Mouse (Mus musculus): ENCODE data around the gene Mybl2.
"Not testable (repeated sequence)": the region's sequence is repeated elsewhere in the genome, so short reads cannot be mapped to it uniquely, and the experiment has no call there.

Mybl2 gene

GRCm38 (mm10) chr2:163054335-163054840, at the start of gene Mybl2:
TSS of gene Mybl2 (plus strand) at chr2:163054687.
- DNase-seq (ENCODE audit: low spot score) = peak; percentile 96

- no peak for DNase-seq (ENCODE audit: low spot score)
These were observed 47.2 kb upstream of the Mybl2 start for GRCm38 (mm10) chr2:163007299-163007698.

- DNase-seq (ENCODE audit: low spot score) = peak; percentile 84
These were observed 37.4 kb upstream of the Mybl2 start, which contains the start of gene Ift52 for GRCm38 (mm10) chr2:163016916-163017743. TSS of gene Ift52 (plus strand) at chr2:163017354.

GRCm38 (mm10) chr2:163031289-163031688, 23.2 kb upstream of the Mybl2 start:
- DNase-seq (ENCODE audit: low spot score) = no peak

- DNase-seq (ENCODE audit: low spot score) = no peak
These were observed 22.7 kb upstream of the Mybl2 start for GRCm38 (mm10) chr2:163031757-163032156.

- no peak for DNase-seq (ENCODE audit: low spot score)
These were observed 21.9 kb upstream of the Mybl2 start for GRCm38 (mm10) chr2:163032622-163033021.

- DNase-seq (ENCODE audit: low spot score) = no peak
These were observed 14.5 kb upstream of the Mybl2 start for GRCm38 (mm10) chr2:163039940-163040339.

GRCm38 (mm10) chr2:163048125-163048524, 6.4 kb upstream of the Mybl2 start:
- peak; percentile 30 for DNase-seq (ENCODE audit: low spot score)

GRCm38 (mm10) chr2:163049116-163049515, 5.4 kb upstream of the Mybl2 start:
- DNase-seq (ENCODE audit: low spot score) = no peak

GRCm38 (mm10) chr2:163051691-163052090, 2.8 kb upstream of the Mybl2 start:
- no peak for DNase-seq (ENCODE audit: low spot score)

GRCm38 (mm10) chr2:163052101-163052500, 2.4 kb upstream of the Mybl2 start:
- DNase-seq (ENCODE audit: low spot score) = no peak

GRCm38 (mm10) chr2:163052826-163053225, 1.7 kb upstream of the Mybl2 start:
- DNase-seq (ENCODE audit: low spot score) = no peak

- DNase-seq (ENCODE audit: low spot score) = peak; percentile 28
These were observed 506 bp downstream of the Mybl2 start for GRCm38 (mm10) chr2:163054891-163055494.

GRCm38 (mm10) chr2:163055715-163056114, 1.2 kb downstream of the Mybl2 start:
- no peak for DNase-seq (ENCODE audit: low spot score)

GRCm38 (mm10) chr2:163056584-163056983, 2.1 kb downstream of the Mybl2 start:
- DNase-seq (ENCODE audit: low spot score) = no peak

- DNase-seq (ENCODE audit: low spot score) = not testable (repeated sequence)
These were observed 4.5 kb downstream of the Mybl2 start for GRCm38 (mm10) chr2:163058981-163059380.

- no peak for DNase-seq (ENCODE audit: low spot score)
These were observed 6.1 kb downstream of the Mybl2 start for GRCm38 (mm10) chr2:163060630-163061029.

- no peak for DNase-seq (ENCODE audit: low spot score)
These were observed 7.0 kb downstream of the Mybl2 start for GRCm38 (mm10) chr2:163061203-163062118.

- DNase-seq (ENCODE audit: low spot score) = no peak
These were observed 7.6 kb downstream of the Mybl2 start for GRCm38 (mm10) chr2:163062119-163062508.

- no peak for DNase-seq (ENCODE audit: low spot score)
These were observed 11.8 kb downstream of the Mybl2 start for GRCm38 (mm10) chr2:163066326-163066725.

GRCm38 (mm10) chr2:163067233-163067632, 12.7 kb downstream of the Mybl2 start:
- no peak for DNase-seq (ENCODE audit: low spot score)

- no peak for DNase-seq (ENCODE audit: low spot score)
These were observed 15.7 kb downstream of the Mybl2 start for GRCm38 (mm10) chr2:163070213-163070612.
